Mouse (Mus musculus) stomach, adult 2 months (tissue): Measurements from ENCODE around the gene Olfr685. TPM values are rescaled to one million over a fixed set of nuclear protein-coding genes. Genes with fewer than 3 reads are reported as not detected.

Experiments used
- polyA plus RNA-seq: library from polyadenylated mRNA; depleted of rRNA; stranded (reverse); fragments of >200 nt; gene quantifications from 2 replicates; pipeline ENCODE4 v1.2.3, GENCODE M21; 2012; rRNA removed

Gene Olfr685
- not detected in 2 replicates for polyA plus RNA-seq

DNA sequence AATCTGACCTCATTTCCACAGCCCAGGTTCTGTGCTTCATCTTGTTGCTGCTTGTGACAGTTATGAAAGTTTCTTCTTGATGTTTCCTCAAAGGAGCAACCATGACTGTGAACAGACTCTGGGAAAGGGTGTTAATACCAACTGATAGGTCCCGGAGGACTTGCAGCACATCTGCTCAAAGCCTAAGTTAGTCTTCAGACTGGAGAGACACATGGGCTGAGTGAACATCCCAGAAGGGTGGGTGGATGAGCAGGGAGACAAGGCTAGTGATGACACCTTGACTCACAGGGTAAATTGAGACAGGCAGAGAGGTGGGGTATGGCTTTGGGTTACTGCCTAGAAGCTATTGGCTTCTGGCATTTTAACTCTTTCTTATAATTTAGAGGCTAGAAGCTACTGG is at the start of gene Olfr685:
Gene Olfr685, minus strand, starts transcription at position 101 of the 400 bp plus-strand sequence.

DNA sequence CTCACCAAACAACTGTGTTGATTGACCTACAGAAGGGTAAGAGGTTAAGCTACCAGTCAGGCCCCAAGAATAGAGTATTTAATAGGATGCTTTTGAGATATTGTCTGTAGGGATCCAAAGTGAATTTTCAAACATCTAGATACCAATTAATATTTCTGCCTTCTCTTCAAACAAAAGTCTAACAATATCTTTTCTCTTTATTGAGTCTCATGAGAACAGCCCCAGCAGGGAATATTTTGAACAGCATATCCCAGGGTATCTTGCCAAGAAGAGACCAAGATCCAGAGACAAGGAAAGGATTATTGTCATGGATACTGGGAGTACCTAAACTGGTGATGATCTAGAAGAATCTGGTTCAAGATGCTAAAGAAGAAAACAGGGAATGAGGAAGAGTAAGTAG is 21.6 kb upstream of the Olfr685 start, which contains the start of gene Olfr686:
Gene Olfr686, minus strand, starts transcription at position 101 of the 400 bp plus-strand sequence.

DNA sequence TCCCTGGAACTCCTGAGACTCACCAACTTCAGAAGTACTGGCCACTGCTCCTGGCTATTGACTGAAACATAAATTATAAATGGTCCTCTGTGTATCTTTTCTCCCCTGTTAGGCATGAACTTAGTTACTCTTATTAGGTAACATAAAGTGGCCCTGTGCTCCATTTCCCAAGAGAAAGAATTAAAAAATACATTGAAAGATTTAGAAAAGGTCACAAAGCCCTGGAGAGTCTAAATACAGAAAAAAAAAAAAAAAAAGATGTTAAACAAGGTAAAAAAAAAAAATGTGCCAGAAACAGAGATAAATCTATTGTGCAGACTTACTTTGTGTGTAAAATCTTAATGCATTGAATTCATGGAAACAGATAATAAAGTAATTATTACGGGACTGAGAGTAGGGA is 22.3 kb downstream of the Olfr685 start, which contains the start of gene Olfr684:
Gene Olfr684, minus strand, starts transcription at position 101 of the 400 bp plus-strand sequence.

DNA sequence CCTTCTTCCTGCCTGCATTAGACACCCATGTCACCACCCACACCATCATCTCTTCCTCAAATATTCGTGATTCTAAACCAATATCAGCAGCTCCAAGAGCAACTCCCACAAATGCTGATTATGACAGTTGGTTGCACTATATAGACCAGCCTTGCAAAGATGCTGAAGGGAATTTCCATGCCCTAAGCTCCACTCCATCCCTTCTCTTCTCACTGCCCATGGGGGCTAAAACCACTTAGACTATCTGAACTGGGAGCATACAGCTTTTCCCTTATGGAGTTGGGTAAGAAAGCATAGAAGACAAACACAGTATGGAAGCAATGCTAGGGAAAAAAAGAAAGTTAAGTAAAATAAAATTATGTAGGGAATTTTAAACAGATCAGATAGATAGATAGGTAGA is 38.9 kb downstream of the Olfr685 start, which contains the start of gene Olfr683:
Gene Olfr683, minus strand, starts transcription at position 101 of the 400 bp plus-strand sequence.

Other genes with a start within 250 kb of the Olfr685 start
- gene Olfr670, start 223.4 kb downstream of the Olfr685 start, polyA plus RNA-seq = not detected in 2 replicates
- not detected in 2 replicates for gene Olfr671, start 206.9 kb downstream of the Olfr685 start, polyA plus RNA-seq
- gene Olfr672, start 184.0 kb downstream of the Olfr685 start, polyA plus RNA-seq = not detected in 2 replicates
- gene Olfr675, start 157.6 kb downstream of the Olfr685 start, polyA plus RNA-seq = not detected in 2 replicates
- not detected in 2 replicates for gene Olfr676, start 153.3 kb downstream of the Olfr685 start, polyA plus RNA-seq
- gene Olfr677, start 134.6 kb downstream of the Olfr685 start, polyA plus RNA-seq = not detected in 2 replicates
- gene Olfr678, start 121.5 kb downstream of the Olfr685 start, polyA plus RNA-seq = not detected in 2 replicates
- gene Olfr679, start 104.8 kb downstream of the Olfr685 start, polyA plus RNA-seq = not detected in 2 replicates
- gene Olfr680-ps1, start 93.2 kb downstream of the Olfr685 start, polyA plus RNA-seq = not detected in 2 replicates
- gene Olfr681, start 69.2 kb downstream of the Olfr685 start, polyA plus RNA-seq = not detected in 2 replicates
- gene Olfr683, start 39.0 kb downstream of the Olfr685 start, polyA plus RNA-seq = not detected in 2 replicates
- gene Olfr684, start 22.4 kb downstream of the Olfr685 start, polyA plus RNA-seq = not detected in 2 replicates
- gene Olfr686, start 21.5 kb upstream of the Olfr685 start, polyA plus RNA-seq = not detected in 2 replicates
- gene Olfr688, start 102.1 kb upstream of the Olfr685 start, polyA plus RNA-seq = not detected in 2 replicates
- gene Olfr689, start 125.2 kb upstream of the Olfr685 start, polyA plus RNA-seq = not detected in 2 replicates
- gene Olfr690, start 148.1 kb upstream of the Olfr685 start, polyA plus RNA-seq = not detected in 2 replicates
- not detected in 2 replicates for gene Olfr691, start 156.3 kb upstream of the Olfr685 start, polyA plus RNA-seq
- gene Olfr692, start 182.2 kb upstream of the Olfr685 start, polyA plus RNA-seq = not detected in 2 replicates
- not detected in 2 replicates for gene Gm5901, start 189.0 kb upstream of the Olfr685 start, polyA plus RNA-seq
- 23.6 and 28.1 TPM in 2 replicates for gene Fam160a2, start 214.0 kb upstream of the Olfr685 start, polyA plus RNA-seq
- 0.05 and 0.08 TPM in 2 replicates for gene Cnga4, start 218.6 kb upstream of the Olfr685 start, polyA plus RNA-seq
- 3.0 and 3.6 TPM in 2 replicates for gene Cckbr, start 239.7 kb upstream of the Olfr685 start, polyA plus RNA-seq